ENCODE assay signal across 14 mouse cellular contexts in genomic region chr9:21135941-21136381, GRCm38 (mm10). TPM values are rescaled to one million over a fixed set of nuclear protein-coding genes. Genes with fewer than 3 reads are reported as not detected.
A peak's percentile ranks its signal among the peaks of the same experiment; 100 is the strongest.
DNase-seq lines count a peak whose midpoint lies in the region; ATAC-seq and TF ChIP-seq lines count a peak whose summit lies in the region.
"Had no signal": no experiment of that assay in that cellular context is flagged by ENCODE, and none has a peak within 500 bp of the region (broad histone marks: within the 10 kb centered on the region; RNA-seq: fewer than 3 reads in every experiment).

No protein-coding gene starts in this region.

- TF ChIP-seq POLR2A in thymus, adult 2 months (IDR thresholded peaks at IDR 0.05; ENCODE audit: control insufficient read depth, extremely low read depth, insufficient read depth, low read length, poor library complexity), result no peak

- TF ChIP-seq CTCF in heart, postnatal 0 days (IDR thresholded peaks at IDR 0.05; ENCODE audit: low read depth), result no peak
- TF ChIP-seq CTCF in thymus, adult 2 months (IDR thresholded peaks at IDR 0.05; ENCODE audit: borderline replicate concordance, control insufficient read depth, extremely low read depth, insufficient read depth, low read length, poor library complexity), result no peak

- no peaks in the 10 kb centered on the region for H3K27me3 ChIP-seq in heart, postnatal 0 days (ENCODE audit: control insufficient read depth, insufficient read depth, low read length)
- no peaks in the 10 kb centered on the region for H3K27me3 ChIP-seq in thymus, adult 2 months (ENCODE audit: control insufficient read depth, insufficient read depth, low read length)
- H3K27me3 ChIP-seq: hindbrain, embryonic 12.5 days; neural tube, embryonic 15.5 days had no signal

- no peak overlapping the region for H3K9ac ChIP-seq in heart, postnatal 0 days (replicated peaks; ENCODE audit: low read depth, low read length)
- H3K9ac ChIP-seq: hindbrain, embryonic 12.5 days; liver, embryonic 14.5 days; neural tube, embryonic 15.5 days had no signal

- peak overlapping the region; percentile 22; the same call in 1 of the 2 replicates for H3K27ac ChIP-seq in heart, postnatal 0 days (ENCODE audit: low read depth)
- H3K27ac ChIP-seq in thymus, adult 2 months (ENCODE audit: control insufficient read depth, insufficient read depth, low read length), result peak overlapping the region; percentile 52
- H3K27ac ChIP-seq: hindbrain, embryonic 12.5 days; liver, embryonic 14.5 days; neural tube, embryonic 15.5 days had no signal

- 52% methylated on average over 1 of the region's 1 CpGs for WGBS in heart, postnatal 0 days
- 23% methylated on average over 1 of the region's 1 CpGs for WGBS in thymus, adult 2 months

- H3K4me3 ChIP-seq in heart, postnatal 0 days (ENCODE audit: low read depth, low read length), result no peak overlapping the region
- H3K4me3 ChIP-seq in thymus, adult 2 months (ENCODE audit: control insufficient read depth, insufficient read depth, low read length), result no peak overlapping the region
- H3K4me3 ChIP-seq: hindbrain, embryonic 12.5 days; neural tube, embryonic 15.5 days had no signal

- no peak for DNase-seq in heart, postnatal 0 days (ENCODE audit: low spot score)
- DNase-seq in heart, adult 11 months, result no peak
- DNase-seq in thymus, adult 2 months, result no peak
- no peak for DNase-seq in thymus, postnatal 0 days (ENCODE audit: low spot score)
- DNase-seq in left cerebral cortex, adult 8-10 months (ENCODE audit: low spot score in 2 of 2), result no peak
- no peak for DNase-seq in frontal cortex, postnatal 36 days (ENCODE audit: low spot score in 2 of 2)
- DNase-seq in cerebellum, adult 11 months, result no peak
- DNase-seq: adrenal gland, adult 2 months; kidney, adult 18-20 months; kidney, postnatal 4 days had no signal

- no peak for TF ChIP-seq EP300 in heart, postnatal 0 days (IDR thresholded peaks at IDR 0.05; ENCODE audit: low read depth)

- H3K9me3 ChIP-seq in heart, postnatal 0 days (replicated peaks; ENCODE audit: control insufficient read depth, low read length), result no peaks in the 10 kb centered on the region
- H3K9me3 ChIP-seq: hindbrain, embryonic 12.5 days; neural tube, embryonic 15.5 days had no signal

- H3K4me2 ChIP-seq in heart, postnatal 0 days (ENCODE audit: low read depth, low read length), result no peak overlapping the region
- H3K4me2 ChIP-seq: hindbrain, embryonic 12.5 days; neural tube, embryonic 15.5 days had no signal

- peaks cover 11% of the 10 kb centered on the region; the same call in 1 of the 2 replicates for H3K4me1 ChIP-seq in heart, postnatal 0 days (ENCODE audit: control insufficient read depth, insufficient read depth)
- H3K4me1 ChIP-seq in thymus, adult 2 months (replicated peaks; ENCODE audit: control insufficient read depth, insufficient read depth, low read length), result peaks cover 35% of the 10 kb centered on the region
- H3K4me1 ChIP-seq: hindbrain, embryonic 12.5 days; neural tube, embryonic 15.5 days had no signal

- peaks cover 30% of the 10 kb centered on the region for H3K36me3 ChIP-seq in heart, postnatal 0 days (replicated peaks; ENCODE audit: control insufficient read depth, insufficient read depth, low read length)
- H3K36me3 ChIP-seq in thymus, adult 2 months (ENCODE audit: control insufficient read depth, insufficient read depth, low read length), result peaks cover 20% of the 10 kb centered on the region

- no peak for ATAC-seq in heart, postnatal 0 days (ENCODE audit: insufficient read depth, low read depth)
- peak; percentile 15 for ATAC-seq in inflammation-experienced regulatory T-cells, adult 6 months

RNA-seq across cellular contexts. Expression of gene Tyk2, which starts 4.9 kb away (rescaled TPM):
- total RNA-seq in heart, postnatal 0 days (2014; rRNA removed; ENCODE audit: low replicate concordance), result 16.7 and 17.9 TPM in 2 replicates
- 7.7 and 8.3 TPM in 2 replicates for polyA plus RNA-seq in heart, postnatal 0 days (2015; fragmentation: Nextera tagmentation; extraction: Ambion mirVana)
- polyA plus RNA-seq in thymus, adult 2 months (2012; rRNA removed), result 50.7 and 51.1 TPM in 2 replicates
- 13.8 and 14.0 TPM in 2 replicates for polyA plus RNA-seq in thymus, postnatal 0 days (2015; fragmentation: Nextera tagmentation; extraction: Ambion mirVana)
- polyA plus RNA-seq in inflammation-experienced regulatory T-cells, adult 6 months (2017; shearing (Covaris generic)), result 10 to 100 TPM; 36.3 to 61.7 (median 57.7) TPM
- 10 to 100 TPM; 11.1 to 14.5 (median 13.3) TPM for total RNA-seq in left cerebral cortex, adult 8-10 months (2022)

RNA-seq across cellular contexts. Expression of gene Cdc37, which starts 13.8 kb away (rescaled TPM):
- 32.9 and 50.1 TPM in 2 replicates for total RNA-seq in heart, postnatal 0 days (2014; rRNA removed; ENCODE audit: low replicate concordance)
- 176 and 183 TPM in 2 replicates for polyA plus RNA-seq in heart, postnatal 0 days (2015; fragmentation: Nextera tagmentation; extraction: Ambion mirVana)
- 91.1 and 92.5 TPM in 2 replicates for polyA plus RNA-seq in thymus, adult 2 months (2012; rRNA removed)
- 281 and 307 TPM in 2 replicates for polyA plus RNA-seq in thymus, postnatal 0 days (2015; fragmentation: Nextera tagmentation; extraction: Ambion mirVana)
- polyA plus RNA-seq in inflammation-experienced regulatory T-cells, adult 6 months (2017; shearing (Covaris generic)), result 10 to 100 TPM; 84.2 to 97.0 (median 95.3) TPM
- 100 to 1,000 TPM; 116 to 150 (median 135) TPM for total RNA-seq in left cerebral cortex, adult 8-10 months (2022)

RNA-seq across cellular contexts. Expression of gene Pde4a, which starts 29.6 kb away (rescaled TPM):
- total RNA-seq in heart, postnatal 0 days (2014; rRNA removed; ENCODE audit: low replicate concordance), result 10.2 and 14.6 TPM in 2 replicates
- polyA plus RNA-seq in heart, postnatal 0 days (2015; fragmentation: Nextera tagmentation; extraction: Ambion mirVana), result 16.6 and 17.5 TPM in 2 replicates
- 6.1 and 6.8 TPM in 2 replicates for polyA plus RNA-seq in thymus, adult 2 months (2012; rRNA removed)
- polyA plus RNA-seq in thymus, postnatal 0 days (2015; fragmentation: Nextera tagmentation; extraction: Ambion mirVana), result 0.95 and 1.0 TPM in 2 replicates
- 1 to 10 TPM in 1 of 3 experiments, under 1 TPM in 2; 0.54 to 1.3 (median 0.82) TPM for polyA plus RNA-seq in inflammation-experienced regulatory T-cells, adult 6 months (2017; shearing (Covaris generic))
- 10 to 100 TPM; 91.9 to 94.8 (median 93.7) TPM for total RNA-seq in left cerebral cortex, adult 8-10 months (2022)

RNA-seq across cellular contexts. Expression of gene Raver1, which starts 44.2 kb away (rescaled TPM):
- total RNA-seq in heart, postnatal 0 days (2014; rRNA removed; ENCODE audit: low replicate concordance), result 40.8 and 48.3 TPM in 2 replicates
- polyA plus RNA-seq in heart, postnatal 0 days (2015; fragmentation: Nextera tagmentation; extraction: Ambion mirVana), result 15.5 and 15.9 TPM in 2 replicates
- polyA plus RNA-seq in thymus, adult 2 months (2012; rRNA removed), result 229 and 270 TPM in 2 replicates
- 33.2 and 45.9 TPM in 2 replicates for polyA plus RNA-seq in thymus, postnatal 0 days (2015; fragmentation: Nextera tagmentation; extraction: Ambion mirVana)
- polyA plus RNA-seq in inflammation-experienced regulatory T-cells, adult 6 months (2017; shearing (Covaris generic)), result 10 to 100 TPM; 16.6 to 23.9 (median 21.3) TPM
- 10 to 100 TPM; 24.4 to 30.0 (median 26.6) TPM for total RNA-seq in left cerebral cortex, adult 8-10 months (2022)

RNA-seq across cellular contexts. Expression of gene Gm38431, which starts 44.2 kb away (rescaled TPM):
- total RNA-seq in heart, postnatal 0 days (2014; rRNA removed; ENCODE audit: low replicate concordance), result 0.66 and 1.6 TPM in 2 replicates
- polyA plus RNA-seq in heart, postnatal 0 days (2015; fragmentation: Nextera tagmentation; extraction: Ambion mirVana), result 0.34 TPM in 2 replicates
- polyA plus RNA-seq in thymus, adult 2 months (2012; rRNA removed), result 13.5 and 18.0 TPM in 2 replicates
- polyA plus RNA-seq in thymus, postnatal 0 days (2015; fragmentation: Nextera tagmentation; extraction: Ambion mirVana), result 1.2 and 1.6 TPM in 2 replicates
- 1 to 10 TPM in 1 of 3 experiments, under 1 TPM in 1, not detected in 1; 0.31 to 8.4 TPM for polyA plus RNA-seq in inflammation-experienced regulatory T-cells, adult 6 months (2017; shearing (Covaris generic))
- total RNA-seq in left cerebral cortex, adult 8-10 months (2022), result 1 to 10 TPM; 1.3 to 2.2 (median 1.6) TPM
